Mouse (Mus musculus) CD8-positive naive resting alpha-beta T cell, adult 2 months (primary cell): Measurements from ENCODE around the gene Upf1.

Experiments used
- DNase-seq, 2 experiments: peaks; one replicate each; pipeline ENCODE4 v3.0.0; 2022; ENCODE audit warnings: low read depth in 2 of 2, low spot score in 2 of 2

The Upf1 gene

GRCm38 (mm10) chr8:70360769-70361168 is 7.7 kb upstream of the Upf1 start:
- no peak for DNase-seq

GRCm38 (mm10) chr8:70359411-70359810 is 6.3 kb upstream of the Upf1 start:
- DNase-seq = no peak

- DNase-seq = no peak
Observed at GRCm38 (mm10) chr8:70356111-70356510, 3.0 kb upstream of the Upf1 start.

DNA sequence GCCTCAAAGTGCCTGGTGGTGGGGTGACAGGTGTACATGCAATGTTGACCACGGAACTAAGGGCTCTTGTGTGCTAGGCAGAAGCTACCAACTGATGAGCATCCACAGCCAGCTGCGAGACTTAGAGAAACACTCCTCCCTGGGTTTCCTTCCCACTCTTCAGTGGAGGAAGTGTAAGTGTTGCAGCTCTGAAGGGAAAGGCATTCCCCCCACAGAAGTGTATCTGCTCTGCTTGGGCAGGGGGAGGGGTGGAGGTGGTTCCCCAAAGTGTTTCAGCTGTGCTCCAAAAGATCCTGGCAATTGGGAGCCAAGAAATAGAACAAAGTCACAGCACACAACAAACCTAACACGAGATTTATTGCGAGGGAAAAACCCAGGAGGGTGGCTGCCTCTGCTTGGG is 926 bp upstream of the Upf1 start:
- DNase-seq = no peak

DNA sequence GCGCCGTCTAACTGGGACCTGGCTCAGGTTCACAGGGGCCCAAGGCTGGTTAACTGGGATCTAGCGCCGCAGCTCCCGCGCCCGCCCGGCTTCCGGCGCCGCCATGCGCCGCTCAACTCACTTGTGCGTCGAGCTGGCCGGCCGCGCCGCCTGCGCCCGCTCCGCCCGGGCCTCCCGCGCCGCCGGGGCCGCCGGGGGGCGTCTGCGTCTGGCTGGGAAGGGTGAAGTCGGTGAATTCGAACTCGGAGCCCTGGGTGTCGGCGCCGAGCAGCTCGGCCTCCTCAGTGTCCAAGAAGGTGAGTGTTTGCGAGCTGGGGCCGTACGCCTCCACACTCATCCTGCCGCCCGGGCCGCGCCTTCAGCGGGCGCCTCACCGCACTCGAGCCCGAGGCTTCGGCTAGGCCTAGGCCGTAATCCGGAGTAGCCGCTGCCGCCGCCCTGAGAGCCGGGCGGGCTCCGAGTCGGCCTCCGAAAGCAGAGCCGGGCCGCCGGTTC is 374 bp downstream of the Upf1 start:
- peak; percentile 55 to 64 for DNase-seq

DNA sequence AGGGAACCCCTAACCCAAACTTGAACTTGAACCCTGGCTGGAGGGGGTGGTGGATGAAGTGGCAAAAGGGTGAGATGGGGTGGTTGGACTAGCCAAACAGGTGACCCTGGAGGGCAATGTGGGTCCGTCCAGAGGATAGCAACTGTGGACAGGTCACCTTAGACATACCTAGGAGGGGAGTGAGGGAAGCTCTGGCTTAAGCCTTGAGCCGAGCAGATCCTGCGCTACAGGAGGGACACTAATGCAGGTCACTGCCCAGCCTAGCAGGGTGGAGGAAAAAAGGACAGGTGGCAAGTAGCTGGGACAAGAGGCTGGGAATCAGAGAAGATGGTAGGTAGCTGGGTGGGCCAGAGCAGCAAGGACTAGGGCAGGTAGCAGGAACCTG is 1.1 kb downstream of the Upf1 start:
- no peak for DNase-seq

DNA sequence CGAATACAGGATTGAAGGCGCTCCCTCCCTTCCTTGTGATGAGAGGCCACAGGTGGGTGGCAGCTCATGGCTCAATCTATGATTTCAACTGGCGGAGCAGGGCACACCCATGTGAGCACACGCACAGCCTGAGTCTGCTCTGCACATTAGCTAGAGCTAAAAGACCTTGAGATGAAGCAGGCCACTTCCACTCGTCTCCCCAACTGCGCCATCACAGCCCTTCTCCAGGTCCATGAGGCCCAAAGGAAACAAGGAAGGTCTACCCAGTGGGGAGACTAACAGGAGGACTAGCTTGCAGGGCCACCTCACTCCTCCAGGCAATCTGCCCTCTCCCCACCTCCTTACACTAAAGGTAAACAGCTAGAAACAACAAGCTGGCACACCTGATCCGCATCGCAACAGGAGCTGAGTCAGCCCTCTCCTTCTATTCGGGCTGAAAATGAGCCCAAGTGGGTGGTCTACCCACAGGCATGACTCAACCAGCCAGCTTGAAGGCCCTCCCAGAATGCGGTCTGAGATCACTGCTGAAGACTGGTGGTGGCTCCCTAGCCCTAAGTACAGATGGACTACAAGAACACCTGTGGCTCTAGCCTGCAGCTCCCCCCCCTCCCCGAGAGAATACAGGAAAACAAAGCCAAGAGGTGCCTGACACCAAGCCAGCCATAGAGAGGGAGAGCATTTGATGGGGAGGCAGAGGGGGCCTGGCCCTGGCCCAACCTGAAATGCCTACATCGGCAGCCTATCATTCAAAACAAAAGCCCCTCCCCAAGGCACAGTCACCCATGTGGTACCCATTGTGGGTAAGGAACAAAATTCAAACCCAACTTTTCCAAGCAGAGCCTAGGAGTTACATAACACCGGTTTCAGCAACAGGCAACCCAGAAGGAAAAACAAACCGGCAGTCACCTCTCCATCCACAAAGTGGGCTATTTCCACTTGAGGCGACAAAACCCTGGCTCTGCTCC is 1.8 kb downstream of the Upf1 start:
- no peak for DNase-seq

- no peak for DNase-seq
Observed at GRCm38 (mm10) chr8:70347860-70348420, 5.1 kb downstream of the Upf1 start.

- DNase-seq = no peak
Observed at GRCm38 (mm10) chr8:70347443-70347842, 5.6 kb downstream of the Upf1 start.

- no peak for DNase-seq
Observed at GRCm38 (mm10) chr8:70344279-70344678, 8.8 kb downstream of the Upf1 start.

GRCm38 (mm10) chr8:70343696-70344095 is 9.4 kb downstream of the Upf1 start:
- no peak for DNase-seq

DNA sequence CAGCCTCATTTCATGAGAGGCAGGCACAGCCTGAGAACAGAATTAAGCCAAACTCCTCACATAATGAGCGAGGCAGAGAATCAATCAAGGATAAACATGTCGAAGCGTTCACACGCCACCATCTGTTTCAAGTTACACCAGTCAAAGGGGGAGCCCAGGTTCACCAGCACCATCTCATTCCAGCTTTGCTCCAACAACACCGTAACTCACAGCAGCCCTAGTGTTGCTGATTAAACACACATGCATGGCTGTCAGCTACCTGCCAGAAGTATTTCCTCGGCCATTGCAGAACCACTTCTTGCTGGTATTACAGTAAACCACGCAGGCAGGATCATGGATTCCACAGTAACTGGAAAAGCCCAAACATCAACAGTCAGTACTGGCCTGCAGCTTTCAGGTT is 10.0 kb downstream of the Upf1 start:
- no peak for DNase-seq

GRCm38 (mm10) chr8:70342007-70342406 is 11.1 kb downstream of the Upf1 start:
- no peak for DNase-seq

DNA sequence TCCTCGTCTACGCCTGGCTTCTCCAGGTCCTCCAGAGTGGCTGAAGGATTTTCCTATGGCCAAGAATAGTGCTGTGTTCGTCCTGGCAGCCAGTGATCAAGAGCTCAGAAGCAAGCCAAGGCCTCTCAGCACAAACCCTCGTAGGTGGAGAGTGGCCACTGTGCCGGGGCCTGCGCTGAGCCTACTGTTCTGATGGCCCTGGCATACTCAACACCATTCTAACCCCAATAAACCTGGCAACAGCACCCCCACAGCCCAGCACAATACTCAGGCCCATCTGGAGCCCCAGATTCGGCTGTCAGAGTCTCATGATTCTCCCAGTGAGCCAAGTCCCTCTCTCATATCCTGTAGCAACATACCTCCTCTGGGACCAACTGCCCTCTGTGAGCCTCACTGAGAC is 12.4 kb downstream of the Upf1 start:
- no peak for DNase-seq

- no peak for DNase-seq
Observed at GRCm38 (mm10) chr8:70338931-70339330, 14.1 kb downstream of the Upf1 start.

DNA sequence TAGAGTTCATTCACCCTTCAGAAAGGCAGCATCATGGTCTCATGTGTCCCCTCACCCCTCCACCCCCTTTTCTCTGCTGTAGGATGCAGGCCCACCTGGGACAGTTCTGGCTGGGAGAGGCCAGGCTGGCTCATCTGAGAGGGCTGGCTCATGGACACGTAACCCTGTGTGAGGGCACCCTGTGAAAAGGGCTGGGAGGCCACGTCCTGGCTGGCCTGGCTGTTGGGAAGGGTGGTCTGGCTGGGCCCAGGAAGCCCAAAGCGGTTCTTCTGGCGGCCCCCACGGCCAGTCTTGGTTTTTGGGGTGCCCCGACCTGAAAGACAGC is 20.2 kb downstream of the Upf1 start:
- no peak for DNase-seq

DNA sequence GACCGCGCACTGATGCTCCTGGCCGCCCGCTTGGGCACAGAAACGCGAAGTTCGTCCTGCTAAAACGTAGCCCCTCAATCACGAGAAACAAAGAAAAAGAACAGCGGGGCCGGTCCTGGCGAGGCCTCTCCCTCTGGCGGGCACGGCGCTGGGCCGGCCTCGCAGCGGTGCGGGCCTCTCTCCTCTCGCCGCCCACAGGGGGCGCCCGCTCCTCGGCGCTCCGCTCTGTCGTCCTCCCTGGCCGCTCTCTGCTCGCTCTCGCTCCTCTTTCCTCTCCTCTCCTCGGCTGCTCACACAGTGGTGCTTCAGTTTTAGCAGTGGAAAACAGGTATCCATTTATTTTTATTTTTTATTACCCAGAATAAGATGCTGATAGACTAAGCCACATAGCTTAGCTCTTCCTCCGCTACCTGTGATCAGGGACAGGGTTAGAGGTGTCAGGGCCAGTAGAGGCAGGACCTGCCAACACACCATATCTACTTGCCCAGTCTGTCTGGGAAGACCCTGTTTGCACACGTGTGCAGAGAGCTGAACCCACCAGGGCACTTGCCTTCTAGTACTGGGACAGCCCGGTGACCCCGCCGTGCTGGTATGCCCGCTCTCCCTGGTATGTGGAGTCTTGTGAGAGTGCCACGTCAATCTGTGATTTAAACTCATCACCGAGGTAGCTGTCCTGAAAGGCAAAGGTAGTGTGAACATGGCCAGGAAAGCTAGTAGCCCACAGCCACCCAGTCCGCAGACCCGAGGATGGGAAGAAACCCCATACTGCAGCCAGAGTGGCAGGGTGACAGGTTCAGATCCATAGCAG is 20.8 kb downstream of the Upf1 start:
- DNase-seq = no peak

- no peak for DNase-seq
Observed at GRCm38 (mm10) chr8:70331526-70331925, 21.6 kb downstream of the Upf1 start.

- DNase-seq = no peak
Observed at GRCm38 (mm10) chr8:70330741-70331364, 22.2 kb downstream of the Upf1 start.

GRCm38 (mm10) chr8:70329835-70330740 is 23.0 kb downstream of the Upf1 start:
- no peak for DNase-seq
